Mouse (Mus musculus) Muller cell, postnatal 12 days (primary cell): Measurements from ENCODE around the gene Map3k6.

Experiments
- DNase-seq: peaks from one replicate; pipeline ENCODE4 v3.0.0-alpha.2; 2015; ENCODE audit errors: inconsistent ontology term

Gene Map3k6

GRCm38 (mm10) chr4:133282656-133283055, 42.0 kb downstream of the Map3k6 start:
- no peak for DNase-seq

DNA sequence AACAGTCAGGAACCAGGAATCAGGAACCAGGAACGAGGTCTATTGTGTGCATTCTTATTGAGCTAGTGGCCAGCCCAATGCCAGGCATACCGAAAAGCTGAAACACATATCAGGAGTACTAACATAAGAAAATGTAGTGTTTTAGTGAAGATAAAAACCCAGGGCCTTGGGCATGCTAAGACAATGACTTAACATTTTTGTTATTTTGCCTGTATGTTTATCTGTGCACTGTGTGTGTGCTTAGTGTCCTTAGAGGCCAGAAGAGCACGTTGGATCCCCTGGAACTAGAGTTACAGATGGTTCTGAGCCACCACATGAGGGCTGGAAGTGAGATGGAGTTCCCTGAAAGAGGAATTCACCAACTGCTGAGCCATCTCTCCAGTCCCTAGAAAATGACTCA, 44.7 kb downstream of the Map3k6 start:
- DNase-seq, result no peak

DNA sequence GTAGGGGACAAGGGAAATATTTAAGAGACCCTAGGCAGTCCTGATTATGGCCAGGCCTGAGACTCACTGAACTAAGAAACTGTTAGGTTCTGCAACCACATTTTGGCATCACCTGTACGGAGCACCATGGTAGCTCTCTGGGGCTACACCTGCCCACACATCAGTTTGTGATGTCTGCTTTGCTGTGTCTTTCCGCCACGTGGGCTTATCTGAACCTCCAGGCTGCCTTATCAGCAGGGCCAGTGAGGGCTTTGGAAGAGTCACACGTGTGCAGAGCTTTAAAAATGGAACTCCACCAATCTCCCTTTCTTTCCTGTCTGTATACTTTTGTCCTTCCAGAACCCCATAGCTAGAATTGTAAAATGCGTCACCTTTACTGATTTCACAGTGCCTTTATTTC, 45.3 kb downstream of the Map3k6 start:
- DNase-seq, result no peak

- no peak for DNase-seq
Measured at GRCm38 (mm10) chr4:133286476-133287077, 46.0 kb downstream of the Map3k6 start.

- DNase-seq, result no peak
Measured at GRCm38 (mm10) chr4:133291255-133291654, 50.6 kb downstream of the Map3k6 start.

- DNase-seq, result no peak
Measured at GRCm38 (mm10) chr4:133292405-133292804, 51.8 kb downstream of the Map3k6 start.

- DNase-seq, result no peak
Measured at GRCm38 (mm10) chr4:133292901-133293843, 52.6 kb downstream of the Map3k6 start.

DNA sequence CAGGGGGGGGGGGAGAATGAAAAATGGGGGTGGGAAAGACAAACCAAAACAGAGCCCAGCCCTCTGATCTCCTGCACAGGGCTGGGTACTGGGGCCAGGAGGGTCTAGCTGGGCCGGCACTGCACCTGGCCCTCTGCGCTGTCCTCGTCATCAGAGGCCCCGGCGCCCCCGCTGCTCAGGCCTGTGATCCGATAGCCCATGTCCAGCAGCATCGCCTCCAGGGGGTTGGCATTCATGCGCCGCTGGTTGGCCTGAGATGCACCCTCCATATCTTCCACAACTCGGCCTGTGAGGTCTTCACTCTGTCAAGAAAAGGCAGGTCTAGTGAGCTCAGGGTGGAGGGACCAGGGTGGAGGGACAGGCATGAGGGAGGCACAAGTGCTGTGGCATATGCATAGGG, 53.5 kb downstream of the Map3k6 start:
- no peak for DNase-seq

DNA sequence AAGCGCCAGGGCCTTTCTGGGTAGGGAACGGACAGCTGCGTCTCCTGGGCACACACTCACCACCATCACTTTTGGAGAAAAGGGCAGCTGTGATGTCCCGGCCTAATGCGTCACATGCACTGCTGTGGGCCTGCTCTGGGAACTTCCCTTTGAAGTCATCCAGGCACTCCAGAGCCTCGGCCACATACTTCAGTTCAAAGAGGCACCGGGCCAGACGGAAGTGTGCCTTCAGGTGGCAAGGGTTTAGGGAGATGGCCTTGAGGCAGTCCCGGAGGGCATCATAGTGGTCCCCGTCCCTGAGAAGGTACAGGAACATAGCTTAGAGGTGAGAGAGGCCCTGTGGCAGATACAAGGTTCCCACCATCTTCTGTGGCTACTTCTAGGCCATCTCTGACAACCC, 56.7 kb downstream of the Map3k6 start:
- DNase-seq, result no peak

DNA sequence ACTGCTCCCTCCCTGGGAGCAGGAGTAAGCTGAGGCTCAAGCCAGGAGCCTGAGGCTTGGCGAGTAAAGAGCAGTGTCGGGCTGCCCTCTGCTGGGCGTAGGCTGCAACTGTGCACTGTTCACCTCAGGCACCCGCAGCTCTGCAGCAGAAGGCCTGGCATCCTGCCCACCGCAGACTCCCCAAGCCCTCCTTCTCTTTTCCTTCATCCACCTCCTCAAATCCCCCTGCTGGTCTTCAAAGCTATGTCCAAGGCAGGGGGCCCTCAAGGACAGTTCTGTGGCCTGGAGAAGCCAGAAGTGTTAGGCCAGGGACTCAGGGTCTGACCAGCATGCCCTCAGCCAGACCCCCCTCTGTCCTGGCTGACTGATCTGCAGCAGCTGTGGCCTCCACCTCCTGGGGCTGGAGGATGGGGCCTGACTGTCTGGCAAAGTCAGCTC, 57.2 kb downstream of the Map3k6 start:
- DNase-seq, result peak; percentile 81

- peak; percentile 99 for DNase-seq
Measured at GRCm38 (mm10) chr4:133298516-133299365, 58.1 kb downstream of the Map3k6 start.

GRCm38 (mm10) chr4:133299701-133300100, 59.1 kb downstream of the Map3k6 start:
- DNase-seq, result peak; percentile 75

- DNase-seq, result no peak
Measured at GRCm38 (mm10) chr4:133300421-133300820, 59.8 kb downstream of the Map3k6 start.

GRCm38 (mm10) chr4:133301802-133302201, 61.2 kb downstream of the Map3k6 start:
- DNase-seq, result peak; percentile 60
